Mouse (Mus musculus) liver (tissue): ENCODE data around the gene Rasl12.

Experiments
- DNase-seq: peaks from one replicate; pipeline ENCODE4 v3.0.0-alpha.2; 2020; ENCODE audit warnings: mixed read lengths

Gene Rasl12

DNA sequence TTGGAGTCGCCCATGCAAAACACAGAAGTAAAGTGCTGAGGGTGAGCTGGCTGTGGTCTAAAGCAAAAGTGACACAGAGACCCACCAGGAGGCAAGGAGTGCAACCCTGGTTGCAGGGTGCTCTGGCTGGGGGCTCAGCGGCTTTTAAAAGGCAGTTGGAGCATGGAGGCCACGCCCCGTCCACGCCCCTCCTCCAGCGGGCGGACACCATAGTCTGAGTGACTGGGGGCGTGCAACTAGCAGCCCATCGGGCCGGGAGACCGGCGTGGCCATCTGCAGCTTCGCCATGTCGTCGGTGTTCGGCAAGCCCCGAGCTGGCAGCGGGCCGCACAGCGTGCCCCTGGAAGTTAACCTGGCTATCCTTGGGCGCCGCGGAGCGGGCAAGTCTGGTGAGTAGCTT is at the start of gene Rasl12:
Gene Rasl12 (plus strand): TSS at position 228 of the 400 bp plus-strand sequence.
- peak; percentile 75 for DNase-seq

DNA sequence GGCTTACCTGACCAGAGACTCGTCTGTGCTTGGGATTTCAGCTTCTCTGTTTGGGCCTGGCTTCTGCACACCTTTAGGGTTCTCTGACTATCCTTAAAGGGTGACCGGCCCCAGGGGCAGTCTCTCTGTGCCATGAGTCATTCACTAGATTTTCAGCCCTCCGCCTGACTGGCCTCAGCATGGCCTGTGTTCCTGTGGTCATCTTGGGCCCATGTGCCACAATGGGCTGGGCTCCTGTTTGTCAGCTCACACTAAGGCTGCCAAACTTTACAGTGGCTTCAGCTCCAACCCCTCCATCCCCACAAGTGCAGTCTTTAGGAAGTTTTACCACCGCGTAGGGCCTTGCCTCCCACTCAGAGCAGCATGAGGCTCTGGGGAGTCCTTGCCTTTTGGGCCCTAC is 45.1 kb upstream of the Rasl12 start:
- DNase-seq, result no peak

DNA sequence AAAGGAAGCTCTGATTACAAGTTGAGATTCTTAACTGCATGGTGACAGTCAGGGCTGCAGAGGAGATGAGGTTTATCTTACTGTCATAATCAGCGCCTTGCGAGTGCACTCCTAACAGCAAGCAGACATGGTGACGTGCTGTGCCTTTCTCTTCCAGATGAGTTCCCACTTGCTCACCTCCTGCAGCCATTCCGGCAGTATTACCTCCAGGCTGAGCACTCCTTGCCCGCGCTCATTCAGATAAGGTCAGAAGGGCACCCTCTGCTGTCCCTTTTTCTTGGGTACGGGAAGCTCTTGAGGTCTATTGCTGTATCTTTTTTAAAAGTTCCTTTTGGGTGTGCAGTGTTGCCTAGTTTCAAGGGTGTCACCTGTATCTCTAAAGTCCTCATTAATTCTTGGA is 41.7 kb upstream of the Rasl12 start:
- no peak for DNase-seq

DNA sequence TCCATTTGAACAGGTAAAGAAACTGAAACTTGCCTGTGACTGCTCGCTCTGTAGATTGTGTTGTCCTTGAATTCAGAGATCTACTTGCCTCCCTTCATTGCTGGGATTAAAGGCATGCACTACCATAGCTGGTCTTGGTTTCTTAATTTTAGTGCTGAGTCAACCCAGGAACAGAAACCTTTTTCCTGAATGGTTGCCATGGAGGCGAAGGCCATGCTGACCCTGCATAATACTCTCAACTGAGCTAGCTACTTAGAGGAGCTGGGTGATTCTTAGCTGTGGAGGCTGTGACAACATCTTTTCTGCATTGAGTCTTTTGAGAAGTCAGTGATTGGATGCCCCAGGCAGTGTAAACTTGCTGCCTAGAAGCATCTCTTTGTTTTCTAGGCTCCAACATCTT is 41.3 kb upstream of the Rasl12 start:
- DNase-seq, result no peak

DNA sequence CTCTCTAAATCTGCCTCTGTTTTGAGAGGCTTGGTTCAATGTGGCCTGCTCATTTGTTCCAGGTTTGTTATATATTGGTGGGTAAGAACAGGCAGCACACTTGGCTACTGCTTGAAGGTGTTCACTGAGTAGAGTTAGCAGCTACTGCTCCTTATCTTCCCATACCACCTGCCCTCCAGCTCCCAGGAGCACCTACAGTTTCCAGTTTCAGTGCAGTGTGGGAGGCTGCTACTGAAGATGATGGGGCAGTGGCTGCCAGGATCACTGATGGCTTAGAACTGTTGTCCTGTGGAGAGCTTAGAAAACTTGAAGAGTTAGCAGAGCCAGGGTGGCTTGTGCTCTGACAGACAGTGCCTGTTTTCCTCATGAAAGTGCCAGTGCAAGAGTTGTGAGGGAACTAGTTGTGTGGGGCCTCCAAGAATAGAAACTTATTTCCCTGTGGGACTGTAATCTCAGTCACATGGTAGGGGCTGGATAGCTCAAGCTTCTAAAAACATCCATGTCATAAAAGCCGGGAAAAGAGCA is 39.3 kb upstream of the Rasl12 start:
- DNase-seq, result peak; percentile 46

DNA sequence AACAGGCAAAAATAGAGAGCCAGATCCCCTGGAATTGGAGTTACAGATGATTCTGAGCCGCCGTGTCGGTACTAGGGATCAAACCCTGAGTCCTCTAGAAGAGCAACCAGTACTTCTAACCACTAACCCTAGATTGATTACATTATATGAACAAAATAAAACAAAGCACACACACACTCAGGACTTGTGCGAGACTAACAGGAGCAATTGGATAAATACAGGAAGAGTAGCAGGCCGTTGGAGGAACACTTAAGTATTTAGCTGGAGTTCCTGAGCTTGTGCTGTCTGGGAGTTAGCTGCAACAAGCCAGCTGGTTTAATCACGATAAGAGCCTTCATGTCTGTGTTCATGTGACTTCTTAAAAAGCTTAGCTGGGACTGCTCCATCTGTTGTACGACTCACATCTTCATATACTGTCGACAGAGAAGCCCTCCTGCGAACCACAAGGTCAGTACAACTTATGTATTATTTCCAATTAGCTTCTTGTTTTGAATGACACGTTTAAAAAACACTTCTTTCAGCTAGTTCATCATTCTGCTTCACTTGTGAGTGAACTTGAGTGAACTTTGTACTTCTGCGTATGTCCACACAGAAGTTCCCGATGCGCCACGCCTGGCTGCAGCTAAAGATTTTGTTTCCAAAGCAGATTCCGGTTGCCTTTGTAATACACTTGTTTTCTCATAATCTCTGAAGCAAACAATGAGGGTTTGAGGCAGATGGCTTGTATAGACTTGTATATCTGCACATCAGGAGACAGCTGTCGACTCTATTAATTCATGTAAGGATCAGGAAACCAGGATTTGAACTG is 37.5 kb upstream of the Rasl12 start, which contains the start of gene Ubap1l:
Gene Ubap1l (plus strand): TSS at position 401 of the 808 bp plus-strand sequence.
- no peak for DNase-seq

DNA sequence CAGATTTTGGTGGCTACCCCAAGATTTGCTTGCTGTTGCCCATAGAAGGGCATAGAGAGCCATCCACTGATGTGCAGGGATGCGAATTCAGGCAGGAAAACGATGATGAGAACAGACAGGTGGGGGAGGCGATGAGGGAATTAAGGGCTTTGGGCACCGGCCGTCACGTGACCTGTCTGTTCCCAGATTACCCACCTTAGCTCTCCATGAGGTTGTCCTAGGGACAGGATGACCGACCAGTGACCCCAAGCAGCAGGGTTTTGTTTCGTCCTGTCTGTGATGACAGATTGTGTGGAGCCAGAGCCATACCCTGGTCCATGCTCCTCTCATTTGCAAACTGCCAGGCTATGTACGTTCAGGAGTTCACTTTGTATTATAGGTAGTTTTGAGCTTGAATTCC is 34.6 kb upstream of the Rasl12 start:
- no peak for DNase-seq

DNA sequence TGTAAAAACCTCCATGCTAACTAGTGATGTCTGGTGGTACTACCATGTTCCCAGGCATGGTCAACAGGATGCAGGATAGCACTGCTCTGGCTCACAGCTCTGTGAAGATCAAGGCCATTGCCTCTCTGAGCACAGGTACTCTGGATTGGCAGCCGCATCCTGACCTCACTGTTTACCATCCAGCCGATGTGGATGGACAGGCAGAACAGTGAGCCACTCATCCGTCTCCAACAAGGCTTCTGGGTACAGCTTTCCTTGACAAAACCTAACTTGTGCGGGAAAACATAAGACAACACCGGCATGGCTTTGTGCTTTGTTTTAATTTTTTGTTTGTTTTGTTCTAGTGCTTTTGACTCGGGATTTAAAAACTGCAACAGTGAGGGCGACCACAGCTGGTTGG is 32.6 kb upstream of the Rasl12 start:
- DNase-seq, result no peak

DNA sequence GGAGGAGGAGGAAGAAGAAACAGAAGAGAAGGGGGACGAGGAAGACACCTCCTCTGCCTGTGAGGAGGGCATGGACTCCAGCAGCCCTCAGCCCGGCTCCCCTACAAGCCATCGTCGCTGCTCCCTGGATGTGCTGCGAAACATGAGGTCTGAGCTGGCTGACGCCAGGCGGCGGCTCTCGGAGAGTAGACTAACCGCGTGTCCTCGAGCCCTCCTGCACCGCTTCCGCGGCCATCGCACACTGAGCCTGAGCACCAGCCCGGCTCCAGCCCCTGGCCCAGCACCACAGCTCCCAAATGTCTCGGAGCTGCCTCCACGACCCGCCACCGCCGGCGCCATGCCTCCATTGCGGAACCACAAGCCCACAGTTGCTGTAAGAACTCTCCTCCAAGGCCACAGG is 26.6 kb upstream of the Rasl12 start:
- DNase-seq, result no peak

DNA sequence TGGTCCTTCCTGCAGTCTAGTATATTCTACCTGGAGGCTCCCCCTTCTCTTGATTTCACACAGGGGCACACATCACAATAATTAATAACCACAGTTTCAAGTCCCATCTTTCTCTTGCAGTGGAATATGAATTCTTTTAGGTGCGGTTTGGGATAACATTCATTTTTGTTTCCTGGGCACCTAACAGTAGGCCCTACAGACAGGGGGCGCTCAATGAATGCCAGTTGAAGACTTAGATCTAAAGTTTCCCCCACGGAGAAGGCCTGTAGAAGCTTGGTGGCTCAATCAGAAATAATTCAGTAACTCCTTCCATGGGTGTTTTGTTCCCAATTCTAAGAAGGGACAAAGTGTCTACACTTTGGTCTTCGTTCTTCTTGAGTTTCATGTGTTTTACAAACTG is 25.9 kb upstream of the Rasl12 start:
- DNase-seq, result peak; percentile 31

DNA sequence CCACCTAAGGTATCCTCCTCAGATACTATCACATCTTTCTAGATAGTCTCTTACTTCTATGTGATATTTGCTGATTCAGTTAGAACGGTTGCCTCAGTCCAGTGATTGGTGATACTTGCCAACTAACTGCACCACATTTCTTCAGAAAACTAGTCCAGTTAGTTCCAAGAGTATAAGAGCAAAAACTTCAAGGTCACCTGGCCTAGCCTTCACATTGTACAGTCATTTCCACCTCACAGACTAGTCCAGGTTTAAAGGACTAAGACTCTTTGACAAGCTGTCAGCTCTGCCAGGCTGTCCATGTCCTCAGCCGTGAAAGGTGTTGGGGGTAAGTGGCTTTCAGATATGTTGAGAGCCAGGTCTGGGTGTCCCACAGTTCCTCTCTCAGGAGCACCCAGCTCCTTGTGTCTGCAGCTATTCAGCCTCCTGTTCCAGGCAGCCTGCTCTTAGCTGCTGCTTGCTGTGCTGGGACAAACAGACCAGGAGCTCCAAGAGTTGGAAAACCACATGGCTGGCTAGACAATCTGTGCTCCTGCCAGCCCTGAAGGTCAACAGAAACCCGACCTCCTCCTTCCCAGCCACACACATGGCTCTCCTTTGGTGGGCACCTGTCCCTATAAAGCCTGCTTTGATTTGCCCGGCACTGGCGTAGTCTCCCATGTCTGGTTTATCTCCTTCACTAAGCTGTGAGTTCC is 23.7 kb upstream of the Rasl12 start:
- DNase-seq, result no peak

DNA sequence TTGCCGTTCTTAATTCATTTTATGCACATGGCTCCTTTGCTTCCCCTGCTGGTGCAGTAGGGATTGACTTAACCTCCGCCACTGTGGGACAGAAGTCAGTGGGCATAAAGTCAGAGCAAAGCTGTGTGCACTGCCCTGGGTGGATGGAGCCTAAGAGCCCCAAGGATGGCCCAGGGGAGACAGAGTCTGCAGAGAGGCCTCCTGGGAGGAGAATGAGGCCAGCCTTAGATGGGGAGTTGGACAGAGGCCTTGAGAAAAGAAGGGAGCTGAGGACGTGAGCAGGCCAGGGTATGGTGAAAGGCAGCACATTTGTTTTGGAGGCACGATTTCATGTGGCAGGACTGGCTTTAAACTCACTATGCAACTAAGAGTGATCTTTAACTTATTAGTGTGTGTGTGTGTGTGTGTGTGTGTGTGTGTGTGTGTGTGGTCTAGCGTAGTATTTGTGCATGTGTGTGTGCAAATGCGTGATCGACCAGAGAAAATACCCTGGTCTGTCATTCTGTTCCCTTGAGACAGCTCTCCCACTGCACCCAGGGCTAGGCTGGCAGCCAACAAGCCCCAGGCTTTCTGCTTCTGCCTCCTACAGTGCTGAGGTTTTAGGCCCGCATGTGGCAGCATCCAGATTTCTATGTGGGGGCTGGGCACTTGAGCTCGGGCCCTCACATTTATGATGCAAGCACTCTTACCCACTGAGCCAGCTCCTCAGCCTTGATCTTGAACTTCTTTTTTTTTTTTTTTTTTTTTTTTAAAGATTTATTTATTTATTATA is 23.0 kb upstream of the Rasl12 start:
- no peak for DNase-seq

DNA sequence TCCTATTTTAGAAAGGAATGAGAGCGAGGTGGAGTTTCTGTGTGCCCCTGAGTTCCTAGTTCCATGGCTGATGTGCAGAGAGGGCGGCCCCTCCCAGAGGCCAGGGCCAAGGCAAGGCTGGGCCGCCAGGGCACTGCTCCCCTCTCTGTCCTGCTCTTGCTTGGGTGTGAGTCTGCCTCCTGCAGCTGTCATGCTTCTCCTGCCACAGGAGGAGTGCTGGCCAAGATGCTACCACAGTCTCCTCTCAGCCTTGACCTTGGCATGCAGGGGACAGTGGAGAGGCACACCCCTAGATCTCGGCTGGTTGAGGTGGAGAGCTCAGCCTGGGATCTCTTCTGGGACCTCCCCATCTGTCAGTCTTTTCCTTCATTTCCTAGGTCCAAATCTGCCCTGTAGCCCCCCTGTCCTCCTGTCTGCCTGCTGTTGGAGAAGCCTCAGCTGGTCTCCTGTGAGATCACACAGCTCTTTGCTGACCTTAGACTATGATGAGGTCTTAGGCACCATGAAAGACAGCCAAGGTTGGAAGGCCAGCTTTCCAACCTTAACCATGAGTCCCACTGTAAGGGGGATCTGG is 17.2 kb upstream of the Rasl12 start:
- no peak for DNase-seq

DNA sequence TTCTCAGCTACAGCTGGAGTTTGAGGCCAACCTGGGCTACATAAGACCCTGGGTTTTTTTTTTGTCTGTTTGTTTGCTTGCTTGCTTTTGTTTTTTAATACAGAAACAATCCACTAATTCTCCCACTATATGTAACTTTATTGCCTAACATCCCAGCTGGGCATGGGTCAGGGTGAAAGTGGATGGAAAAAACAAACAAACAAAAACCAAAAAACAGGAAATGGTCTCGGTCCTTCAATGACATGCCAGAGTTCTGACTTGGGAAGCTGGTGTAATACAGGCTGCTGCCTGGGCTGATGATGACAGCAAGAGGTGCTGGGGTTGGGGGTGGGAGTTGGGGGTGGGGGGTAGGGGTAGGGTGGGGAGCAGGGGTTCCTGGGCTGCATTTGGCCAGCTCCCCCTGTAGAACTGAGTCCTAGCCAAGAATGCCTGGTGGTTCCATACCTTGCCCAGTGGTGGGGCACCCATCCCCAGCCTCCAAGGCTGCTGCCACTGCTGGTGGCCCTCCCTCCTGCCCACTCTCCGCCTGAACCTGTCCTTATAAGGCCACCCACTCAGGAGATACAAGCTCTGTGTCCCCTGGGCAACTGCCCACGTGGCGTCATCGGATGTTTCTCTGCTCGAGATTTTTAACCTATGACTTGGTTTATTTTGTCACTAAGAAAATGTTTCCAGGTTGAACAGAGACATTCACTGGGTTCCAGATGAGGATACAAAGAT is 16.1 kb upstream of the Rasl12 start:
- DNase-seq, result no peak

DNA sequence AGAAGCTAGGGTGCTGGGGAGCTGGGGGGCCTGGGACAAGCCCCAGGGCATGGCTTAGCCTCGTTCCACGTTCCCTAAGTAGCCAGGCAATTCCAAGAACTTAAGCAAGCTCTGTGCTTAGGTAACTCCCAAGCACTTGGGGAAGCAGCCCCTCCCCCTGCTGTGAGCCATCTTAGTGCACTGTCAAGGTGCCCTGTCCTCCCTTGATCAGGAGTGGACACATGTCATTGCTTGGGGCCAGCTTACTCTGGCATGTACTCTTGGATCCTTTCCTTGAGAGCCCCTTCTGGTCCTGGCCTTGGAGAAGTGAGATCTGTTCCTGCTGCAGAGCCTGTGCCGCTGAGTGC is 15.6 kb upstream of the Rasl12 start:
- no peak for DNase-seq

DNA sequence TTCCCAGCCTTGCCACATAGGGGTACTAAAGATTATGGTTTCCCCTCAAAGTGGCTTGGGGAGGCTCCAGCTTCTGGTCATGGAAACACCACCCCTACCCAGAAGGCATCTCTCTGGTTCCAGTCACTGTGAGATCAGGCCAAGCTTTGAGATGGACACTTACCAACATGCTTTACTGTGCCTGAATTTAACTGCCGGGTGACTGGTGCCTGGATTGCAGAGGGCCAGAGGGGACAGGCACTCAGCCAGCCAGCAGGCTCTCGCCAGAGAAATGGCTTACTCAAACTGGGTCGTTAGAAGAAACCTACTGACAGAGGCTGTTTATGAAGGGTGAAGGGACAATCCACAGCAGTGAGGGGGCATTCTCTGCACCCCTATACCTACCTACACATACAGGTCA is 14.0 kb upstream of the Rasl12 start:
- DNase-seq, result no peak

DNA sequence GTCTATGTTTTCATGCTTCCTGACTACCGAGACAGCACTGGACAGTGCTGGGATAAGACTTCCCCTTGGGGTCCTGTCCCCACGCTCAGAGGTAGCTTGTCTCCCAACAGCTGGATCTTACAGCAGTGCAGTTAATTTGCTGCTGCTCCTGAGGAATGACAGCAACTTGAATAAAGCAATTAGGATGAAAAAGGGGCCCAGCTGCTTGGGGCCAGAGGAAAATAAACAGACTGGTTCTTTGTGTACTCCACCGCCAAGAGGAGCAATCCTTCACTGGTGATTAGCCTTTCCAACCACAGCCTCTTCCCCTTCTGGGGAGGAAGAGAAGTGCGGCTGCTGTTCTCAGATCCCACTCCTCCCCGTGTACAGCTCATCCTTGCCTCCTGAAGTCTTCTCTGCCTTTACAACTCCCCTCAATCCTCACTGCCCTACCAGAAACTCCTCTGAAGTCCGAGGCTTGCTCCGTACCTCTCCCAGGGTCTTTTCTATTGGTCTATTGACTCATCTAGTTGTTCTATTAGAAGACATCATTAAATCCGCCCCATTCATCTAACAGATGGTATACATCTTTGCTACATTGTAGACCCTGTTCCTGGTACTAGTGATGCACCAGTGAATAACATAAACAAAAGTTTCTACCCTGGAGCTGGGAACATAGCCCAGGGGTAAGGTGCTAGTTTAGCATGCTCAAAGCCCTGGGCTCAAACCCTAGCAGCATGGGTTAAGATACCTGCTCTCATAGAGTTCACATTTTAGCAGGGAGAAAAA is 11.7 kb upstream of the Rasl12 start:
- DNase-seq, result no peak

DNA sequence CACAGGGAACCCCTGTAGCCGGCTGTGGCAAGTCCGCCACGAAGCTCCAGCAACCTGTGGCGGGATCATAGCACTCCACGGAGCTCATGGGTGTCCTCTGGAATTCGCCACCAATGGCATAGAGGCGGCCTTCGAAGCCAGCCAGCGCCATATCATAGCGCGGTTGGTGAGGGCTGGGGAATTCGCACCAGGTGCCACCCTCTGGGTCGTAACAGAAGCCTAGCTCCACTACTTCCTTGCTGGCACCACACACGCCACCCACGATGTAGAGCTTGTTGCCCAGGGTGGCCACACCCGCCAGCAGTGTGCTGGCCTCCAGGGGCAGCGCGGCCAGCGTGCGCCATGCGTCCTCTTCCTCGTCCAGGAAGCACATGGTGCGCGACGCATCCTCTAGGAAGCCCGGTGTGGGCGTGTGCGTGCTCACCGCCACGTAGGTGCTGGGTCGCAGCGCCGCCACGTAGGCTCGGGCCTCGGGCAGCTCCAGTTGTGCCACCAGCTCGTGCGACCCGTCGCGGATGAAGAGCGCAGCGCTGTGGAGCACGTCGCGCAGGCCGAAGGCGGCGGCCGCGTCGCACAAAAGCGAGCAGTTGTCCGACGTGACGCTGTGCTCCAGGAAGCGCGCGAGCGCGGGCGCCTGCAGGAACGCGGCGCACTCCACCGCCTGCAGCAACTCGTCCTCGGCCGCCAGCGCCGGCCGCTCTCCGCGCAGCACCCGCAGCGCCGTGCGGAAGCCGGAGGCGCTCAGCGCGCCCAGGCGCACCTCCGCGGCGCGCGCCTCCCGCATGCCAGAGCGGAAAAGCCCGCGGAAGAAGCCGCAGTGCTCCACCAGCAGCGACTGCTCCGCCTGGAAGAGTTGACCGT is 7.3 kb upstream of the Rasl12 start:
- no peak for DNase-seq

DNA sequence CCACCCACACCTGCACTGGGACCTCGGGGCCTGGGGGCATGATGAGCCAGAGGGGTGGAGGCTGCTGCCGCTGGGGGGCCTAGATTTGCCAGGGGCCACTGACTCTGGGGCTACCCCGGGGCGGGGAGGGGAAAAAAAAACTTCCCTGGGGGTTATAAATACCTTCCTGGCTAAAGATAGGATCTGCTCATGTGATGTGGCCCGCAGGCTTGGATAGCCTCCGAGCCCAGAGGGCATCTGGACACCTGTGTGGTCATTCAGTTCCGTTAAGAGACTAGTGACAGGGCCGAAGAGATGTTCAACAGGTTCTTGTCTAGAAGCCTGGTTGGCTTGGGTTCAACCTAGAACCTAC is 6.7 kb upstream of the Rasl12 start, which contains the start of gene Kbtbd13:
Gene Kbtbd13 (minus strand): TSS at position 40 of the 352 bp plus-strand sequence.
- no peak for DNase-seq

DNA sequence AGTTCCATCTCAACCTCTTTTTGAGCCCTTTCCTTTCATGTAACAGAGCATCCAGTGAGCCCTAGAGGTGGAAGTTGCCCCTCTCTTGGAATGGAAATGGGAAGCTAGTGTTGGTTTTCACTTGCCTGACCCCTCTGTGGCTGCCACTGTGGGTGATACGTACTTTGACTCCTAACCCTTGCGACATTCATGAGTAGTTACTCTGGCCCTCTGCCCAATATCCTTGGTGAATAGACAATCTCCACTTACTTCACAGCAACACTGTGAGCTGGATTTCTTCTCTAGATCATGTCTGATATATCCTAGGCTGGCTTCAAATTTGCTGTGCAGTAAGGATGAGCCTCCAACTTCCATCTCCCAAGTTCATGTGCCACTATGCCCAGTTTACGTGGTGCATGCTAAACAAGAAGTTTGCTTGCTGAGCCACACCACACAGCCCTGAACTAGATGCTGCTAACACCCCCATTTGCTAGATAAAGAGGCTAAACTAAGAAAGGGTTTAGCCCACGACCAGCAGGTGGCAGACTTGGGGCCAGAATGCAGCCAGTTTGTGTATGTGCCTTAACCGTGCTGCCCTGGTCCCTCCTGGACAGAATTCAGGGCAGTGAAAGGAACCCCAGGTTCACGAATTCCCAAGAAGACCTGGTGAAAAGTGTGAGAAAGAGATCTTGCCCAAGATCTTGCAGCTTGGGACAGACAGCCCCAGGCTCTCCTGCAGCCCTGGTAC is 5.5 kb upstream of the Rasl12 start:
- DNase-seq, result peak; percentile 65
